Mouse (Mus musculus) v-Abl transformed pro-B cells (cell line): ENCODE results near the gene Agpat4.

Experiments used
- in situ Hi-C, 2 experiments: fragments of 400-800 bp; cut with MboI; formaldehyde crosslinking; loops; one replicate each; pipeline ENCODE4 v1.15.1; 2025; ENCODE audit not compliant: unreplicated experiment in 2 of 2

Agpat4 gene

DNA sequence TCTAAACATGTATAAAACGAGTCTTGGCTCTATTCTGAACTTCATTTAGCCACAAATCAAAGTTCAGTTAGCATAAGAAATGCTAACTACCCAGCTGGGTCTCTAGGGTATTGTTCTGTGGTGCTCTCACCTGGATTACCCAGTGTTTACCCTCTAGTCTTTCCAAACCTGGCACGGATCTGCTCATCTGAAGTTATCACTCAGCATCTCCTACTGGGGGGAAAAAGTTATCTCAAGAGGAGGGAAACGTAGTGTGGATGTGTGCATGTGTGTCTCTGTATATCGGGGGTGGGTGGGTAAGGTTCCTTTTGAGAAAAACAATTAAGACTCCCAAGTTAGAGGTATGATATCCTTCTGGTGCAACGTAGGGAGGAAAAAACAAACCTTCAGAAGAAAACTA, 1.8 kb downstream of the Agpat4 start:
- in situ Hi-C loops = loop anchor here in 1 of 2 experiments (5.0 kb wide), 1 partner anchor 42 kb away; no protein-coding TSS in a partner anchor

DNA sequence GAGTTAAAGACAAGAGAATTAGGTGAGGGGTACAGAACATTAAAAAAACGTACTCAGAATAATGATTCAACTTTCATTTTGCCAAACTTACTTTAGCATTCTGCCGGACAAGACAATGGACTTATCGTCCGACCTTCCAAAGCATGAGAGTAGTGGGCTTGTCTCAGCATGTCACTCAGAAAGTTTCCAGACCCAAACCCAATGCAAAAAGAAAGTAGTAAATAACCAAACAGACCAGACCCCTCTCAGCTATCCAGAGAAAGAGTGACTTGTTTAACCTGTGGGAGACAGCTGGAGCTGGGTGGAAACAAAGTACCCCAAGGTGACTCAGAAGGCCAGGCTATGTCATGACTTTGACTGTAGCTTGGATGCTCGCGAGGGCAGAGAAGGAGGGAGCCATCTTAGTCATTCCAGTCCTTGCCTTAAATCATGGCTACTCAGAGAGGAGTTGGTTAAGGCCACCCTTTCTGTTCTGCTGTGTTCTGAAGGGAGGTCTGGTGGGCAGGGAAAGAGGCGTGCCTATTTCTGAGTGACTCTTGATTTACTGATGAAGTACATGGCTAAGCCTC, 2.8 kb downstream of the Agpat4 start:
- in situ Hi-C loops = loop anchor here in 1 of 2 experiments (5.0 kb wide), 1 partner anchor 41 kb away; no protein-coding TSS in a partner anchor

DNA sequence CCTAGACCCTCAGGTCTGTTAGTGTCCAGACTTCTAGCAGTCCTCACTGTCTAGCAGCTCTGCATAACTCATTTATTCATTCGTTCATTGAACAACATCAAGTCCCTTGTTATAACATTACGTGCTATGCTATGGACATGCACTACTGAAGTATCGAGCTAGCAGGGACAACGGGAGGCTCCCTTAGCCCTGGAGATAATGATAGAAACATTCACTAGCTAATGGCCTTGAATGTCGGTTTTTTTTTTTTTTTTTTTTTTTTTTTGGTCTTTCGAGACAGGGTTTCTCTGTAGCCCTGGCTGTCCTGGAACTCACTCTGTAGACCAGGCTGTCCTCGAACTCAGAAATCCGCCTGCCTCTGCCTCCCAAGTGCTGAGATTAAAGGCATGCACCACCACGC, 3.8 kb downstream of the Agpat4 start:
- in situ Hi-C loops = loop anchor here in 1 of 2 experiments (5.0 kb wide), 1 partner anchor 40 kb away; no protein-coding TSS in a partner anchor

DNA sequence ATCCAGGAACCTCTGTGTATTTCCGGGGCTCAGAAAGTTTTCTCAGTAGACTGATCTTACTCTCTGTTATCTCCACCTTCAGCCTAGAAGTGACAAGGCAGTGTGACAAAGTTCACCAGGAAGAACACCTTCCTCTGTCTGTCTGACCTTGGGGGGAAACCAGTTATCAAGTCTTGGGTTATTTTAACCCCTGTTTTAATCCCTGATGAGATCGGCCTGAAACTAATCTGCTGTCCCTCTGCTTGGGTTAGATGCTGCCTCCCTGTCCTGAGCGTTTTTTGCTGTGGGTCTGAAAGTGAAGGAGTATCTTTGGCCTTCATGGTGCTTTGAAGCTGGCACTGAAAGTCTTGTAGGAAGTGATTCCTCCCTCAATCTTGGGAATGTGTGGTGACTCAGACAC, 4.7 kb downstream of the Agpat4 start:
- in situ Hi-C loops = loop anchor here in 1 of 2 experiments (5.0 kb wide), 1 partner anchor 39 kb away; no protein-coding TSS in a partner anchor

DNA sequence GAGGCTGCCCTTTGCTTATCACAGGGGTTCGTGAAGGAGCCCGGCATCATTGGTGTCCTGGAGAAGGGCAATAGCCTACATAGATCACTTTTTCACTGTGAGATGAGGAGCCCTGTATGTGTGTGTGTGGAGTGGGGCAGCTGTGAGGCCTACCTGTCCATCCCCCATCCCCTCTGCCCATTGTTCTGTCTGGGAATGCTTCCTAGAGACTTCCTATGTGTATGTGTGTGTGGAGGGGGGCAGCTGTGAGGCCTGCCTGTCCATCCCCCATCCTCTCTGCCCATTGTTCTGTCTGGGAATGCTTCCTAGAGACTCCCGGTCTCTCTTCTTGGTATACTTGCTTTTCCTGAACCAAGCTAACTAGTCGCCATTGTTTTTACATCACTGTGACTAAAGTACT, 8.6 kb downstream of the Agpat4 start:
- in situ Hi-C loops = no loop called here

GRCm38 (mm10) chr17:12128976-12129375, 10.5 kb downstream of the Agpat4 start:
- in situ Hi-C loops = no loop called here

DNA sequence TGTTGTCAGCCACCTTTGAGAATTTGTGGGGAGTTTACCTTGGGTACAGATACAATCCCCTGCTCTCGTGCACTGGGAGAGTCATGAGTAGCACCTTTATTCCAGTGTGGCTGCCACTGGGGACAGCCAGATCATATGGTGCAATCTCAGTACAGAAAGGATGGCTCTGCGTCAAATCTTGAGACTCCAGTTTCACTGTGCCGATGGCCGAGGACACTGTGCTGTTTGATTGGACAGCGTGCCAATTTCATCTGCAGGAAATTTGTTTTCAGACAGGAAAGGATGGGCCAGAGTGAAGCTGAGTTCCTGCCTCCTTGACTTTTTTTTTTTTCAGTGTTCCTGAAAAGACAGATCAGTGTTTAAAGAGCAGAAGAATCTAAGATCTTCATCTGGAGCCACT, 12.7 kb downstream of the Agpat4 start:
- in situ Hi-C loops = no loop called here

GRCm38 (mm10) chr17:12131581-12131980, 13.1 kb downstream of the Agpat4 start:
- in situ Hi-C loops = no loop called here

DNA sequence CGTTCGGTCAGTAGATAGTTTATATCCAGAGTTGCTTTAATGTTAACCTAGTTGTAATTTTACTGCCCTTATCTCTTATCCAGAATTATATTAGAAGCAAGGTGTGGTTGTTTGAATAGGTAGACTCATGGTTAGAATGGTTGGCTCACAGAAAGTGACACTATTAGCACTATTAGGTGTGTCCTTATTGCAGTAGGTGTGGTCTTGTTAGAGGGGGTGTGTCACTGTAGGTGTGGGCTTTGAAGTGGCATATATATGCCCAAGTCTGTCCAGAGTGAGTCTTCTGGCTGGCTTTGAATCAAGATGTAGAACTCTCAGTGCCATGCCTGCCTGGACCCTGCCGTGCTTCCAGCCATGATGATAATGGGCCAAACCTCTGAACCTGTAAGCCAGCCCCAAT, 14.4 kb downstream of the Agpat4 start:
- in situ Hi-C loops = no loop called here

DNA sequence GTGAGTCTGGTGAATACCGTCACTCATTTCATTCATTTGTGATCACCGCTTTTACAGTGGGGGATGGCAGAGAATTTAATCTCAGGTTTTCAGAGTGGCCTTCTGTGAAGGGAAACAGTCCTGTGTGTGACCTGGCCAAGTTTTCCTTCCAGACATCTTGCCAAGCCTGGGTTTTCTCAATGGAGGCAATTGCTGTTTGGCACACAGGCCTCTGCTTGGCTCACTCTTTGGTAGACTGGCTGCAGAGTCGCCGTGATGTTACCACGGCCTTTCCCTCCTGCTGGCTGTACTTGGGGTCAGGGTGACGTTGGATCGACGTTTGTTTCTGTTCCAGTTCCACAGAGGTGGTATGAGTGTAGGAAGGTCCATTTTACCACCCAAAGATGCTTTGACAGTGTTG, 15.5 kb downstream of the Agpat4 start:
- in situ Hi-C loops = no loop called here

- in situ Hi-C loops = no loop called here
Observed at GRCm38 (mm10) chr17:12134975-12135633, 16.6 kb downstream of the Agpat4 start.

- in situ Hi-C loops = no loop called here
Observed at GRCm38 (mm10) chr17:12138355-12138754, 19.9 kb downstream of the Agpat4 start.

DNA sequence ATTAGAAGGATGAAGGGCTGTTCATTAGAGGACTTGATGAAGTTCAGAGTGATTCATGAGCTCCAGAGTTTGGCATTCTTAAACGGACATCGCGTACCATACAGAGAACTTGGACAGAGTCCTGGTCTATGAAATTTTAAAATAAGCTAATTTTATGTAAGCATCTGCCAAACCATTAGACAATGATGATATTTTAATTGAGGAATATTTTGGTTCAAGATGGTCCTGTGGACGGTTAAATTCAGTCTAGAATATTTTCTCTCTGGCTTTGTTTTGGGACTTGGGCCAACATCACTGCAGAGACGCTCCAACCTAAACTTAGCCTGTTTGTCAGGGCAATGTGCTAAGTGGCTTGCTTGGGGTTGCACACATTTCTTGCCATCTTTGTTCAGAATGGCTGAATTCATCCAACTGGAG, 25.5 kb downstream of the Agpat4 start:
- in situ Hi-C loops = no loop called here

- in situ Hi-C loops = no loop called here
Observed at GRCm38 (mm10) chr17:12146132-12146681, 27.7 kb downstream of the Agpat4 start.

DNA sequence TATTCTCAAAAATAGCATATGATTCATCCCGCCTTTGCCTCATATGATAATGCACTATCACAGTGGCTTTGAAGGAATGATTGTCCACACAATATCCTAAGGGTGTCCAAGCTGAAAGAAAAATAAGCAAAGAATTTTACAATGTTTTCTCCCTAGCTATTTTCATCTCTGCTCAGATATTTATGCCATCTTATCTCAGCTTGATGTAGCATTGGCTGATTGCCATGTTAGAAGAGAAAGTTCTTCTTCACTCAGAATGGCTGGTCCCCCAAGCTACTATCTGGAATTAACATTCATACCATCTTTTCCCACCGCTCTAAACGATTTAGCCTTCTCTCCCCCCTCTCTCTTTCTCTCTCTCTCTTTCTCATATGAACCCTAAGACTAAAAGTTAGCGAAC, 29.3 kb downstream of the Agpat4 start:
- in situ Hi-C loops = no loop called here

DNA sequence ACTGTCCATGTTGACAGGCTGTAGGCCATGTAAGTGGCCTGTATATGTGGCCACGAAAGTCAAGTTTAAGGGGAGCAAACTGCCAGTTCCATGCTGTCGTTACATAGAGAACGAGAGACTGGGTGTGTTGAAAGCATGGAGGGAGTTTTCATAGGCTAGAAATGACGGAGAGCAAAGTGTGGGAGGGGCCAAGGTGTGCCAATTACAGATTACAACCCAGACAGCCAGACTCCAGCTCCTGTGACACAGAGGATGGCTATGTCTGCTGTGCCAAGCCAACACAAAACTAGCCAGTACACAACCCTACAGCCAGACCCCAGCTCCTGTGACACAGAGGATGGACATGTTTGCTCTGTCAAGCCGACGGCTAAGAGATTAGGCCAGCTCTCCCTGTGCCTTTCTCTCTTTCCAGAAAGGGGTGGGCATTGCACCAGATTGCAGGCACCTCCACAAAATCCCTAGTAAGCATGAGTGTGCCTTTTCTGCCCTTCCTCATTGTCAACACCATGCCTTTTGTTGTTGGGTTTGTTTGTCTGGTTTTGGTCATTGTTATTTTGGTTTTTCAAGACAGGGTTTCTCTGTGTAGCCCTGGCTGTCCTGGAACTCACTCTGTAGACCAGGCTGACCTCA, 30.8 kb downstream of the Agpat4 start:
- in situ Hi-C loops = no loop called here

DNA sequence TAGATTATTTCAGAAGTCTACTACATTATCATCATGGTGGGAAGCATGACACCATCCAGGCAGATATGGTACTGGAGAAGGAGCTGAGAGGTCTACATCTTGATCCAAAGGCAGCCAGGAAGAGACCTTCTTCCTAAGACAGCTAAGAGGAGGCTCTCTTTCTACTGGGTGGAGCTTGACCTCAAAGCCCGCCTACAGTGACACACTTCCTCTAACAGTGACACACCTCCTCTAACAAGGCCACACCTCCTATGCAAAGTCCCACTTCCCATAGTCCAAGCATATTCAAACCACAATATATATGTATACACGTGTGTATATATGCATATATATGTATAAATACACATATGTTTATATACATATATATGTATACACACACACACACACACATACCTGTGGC, 32.5 kb downstream of the Agpat4 start:
- in situ Hi-C loops = loop anchor here in 1 of 2 experiments (10.0 kb wide), 1 partner anchor 46 kb away; no protein-coding TSS in a partner anchor

- in situ Hi-C loops = loop anchor here in 1 of 2 experiments (10.0 kb wide), 1 partner anchor 49 kb away; no protein-coding TSS in a partner anchor
Observed at GRCm38 (mm10) chr17:12154260-12154659, 35.8 kb downstream of the Agpat4 start.

GRCm38 (mm10) chr17:12155236-12155635, 36.7 kb downstream of the Agpat4 start:
- in situ Hi-C loops = loop anchor here (5.0 to 10.0 kb wide), 3 partner anchors 38 to 112 kb away; partner anchors contain the start of gene Agpat4 (in 1 of the 2)

GRCm38 (mm10) chr17:12155872-12156271, 37.4 kb downstream of the Agpat4 start:
- in situ Hi-C loops = loop anchor here (5.0 to 10.0 kb wide), 3 partner anchors 39 to 111 kb away; partner anchors contain the start of gene Agpat4 (in 1 of the 2)

DNA sequence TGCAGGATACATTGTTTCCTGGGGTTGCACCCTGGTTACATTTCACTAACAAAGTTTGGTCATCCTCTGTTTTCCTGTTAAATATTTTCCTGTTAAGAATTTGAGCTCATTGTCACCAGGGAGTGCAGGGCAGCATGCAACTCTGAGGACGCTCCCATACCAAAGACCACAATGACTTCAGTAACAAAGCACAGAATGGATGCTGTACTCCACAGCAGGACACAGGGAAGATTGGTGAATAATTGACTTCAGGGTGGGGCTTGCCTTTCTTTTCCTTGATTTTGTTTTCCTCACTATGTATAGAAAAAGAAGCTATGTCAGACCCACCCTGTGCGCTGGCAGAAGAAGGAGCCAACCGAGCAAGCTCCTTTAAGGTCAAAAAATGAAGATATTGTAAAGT, 38.2 kb downstream of the Agpat4 start:
- in situ Hi-C loops = loop anchor here (5.0 to 10.0 kb wide), 3 partner anchors 39 to 111 kb away; partner anchors contain the start of gene Agpat4 (in 1 of the 2)
